Mouse (Mus musculus): ENCODE measurements around the gene Ttc1. TPM values are rescaled to one million over a fixed set of nuclear protein-coding genes. Genes with fewer than 3 reads are reported as not detected.
A peak's percentile ranks its signal among the peaks of the same experiment; 100 is the strongest.

Gene Ttc1
- polyA plus RNA-seq, 1 experiment from 2014 or later, result 53.7 TPM

GRCm38 (mm10) chr11:43770110-43770509 lies 22.3 kb upstream of the Ttc1 start:
- ATAC-seq, result no peak
- Histone ChIP-seq H3K27ac (ENCODE audit: low read length) (no peak overlapping the region), H3K4me2 (ENCODE audit: low read depth, low read length) (no peak overlapping the region), H3K4me3 (ENCODE audit: low read length) (no peak overlapping the region), H3K9me3 (ENCODE audit: control insufficient read depth, low read length) (no peaks in the 10 kb centered on the region), H3K9ac (ENCODE audit: low read depth, low read length) (no peak overlapping the region), H3K4me1 (ENCODE audit: control insufficient read depth, insufficient read depth, low read length) (no peaks in the 10 kb centered on the region), H3K36me3 (ENCODE audit: control insufficient read depth, insufficient read depth, low read length) (no peaks in the 10 kb centered on the region), H3K27me3 (replicated peaks; ENCODE audit: control insufficient read depth, insufficient read depth, low read length) (peaks cover 4% of the 10 kb centered on the region; the same call in 1 of the 2 replicates)
- WGBS, result 78% methylated on average over 4 of the region's 4 CpGs

- H3K9ac ChIP-seq (ENCODE audit: low read depth, low read length), result no peak overlapping the region
- no peak for ATAC-seq
- H3K4me2 ChIP-seq (ENCODE audit: low read depth, low read length), result no peak overlapping the region
- H3K27ac ChIP-seq (ENCODE audit: low read length), result no peak overlapping the region
- H3K4me1 ChIP-seq (ENCODE audit: control insufficient read depth, insufficient read depth, low read length), result no peaks in the 10 kb centered on the region
- 60% methylated on average over 11 of the region's 11 CpGs for WGBS
- no peaks in the 10 kb centered on the region for H3K9me3 ChIP-seq (ENCODE audit: control insufficient read depth, low read length)
- H3K36me3 ChIP-seq (ENCODE audit: control insufficient read depth, insufficient read depth, low read length), result no peaks in the 10 kb centered on the region
- H3K27me3 ChIP-seq (replicated peaks; ENCODE audit: control insufficient read depth, insufficient read depth, low read length), result peaks cover 4% of the 10 kb centered on the region; the same call in 1 of the 2 replicates
- H3K4me3 ChIP-seq (ENCODE audit: low read length), result no peak overlapping the region
These were observed 19.9 kb upstream of the Ttc1 start for GRCm38 (mm10) chr11:43767749-43768148.

GRCm38 (mm10) chr11:43766922-43767648 lies 19.3 kb upstream of the Ttc1 start:
- no peaks in the 10 kb centered on the region for H3K9me3 ChIP-seq (ENCODE audit: control insufficient read depth, low read length)
- H3K4me1 ChIP-seq (ENCODE audit: control insufficient read depth, insufficient read depth, low read length), result no peaks in the 10 kb centered on the region
- H3K27ac ChIP-seq (ENCODE audit: low read length), result no peak overlapping the region
- 6% methylated on average over 37 of the region's 37 CpGs for WGBS
- H3K27me3 ChIP-seq (replicated peaks; ENCODE audit: control insufficient read depth, insufficient read depth, low read length), result peaks cover 4% of the 10 kb centered on the region; the same call in 1 of the 2 replicates
- no peaks in the 10 kb centered on the region for H3K36me3 ChIP-seq (ENCODE audit: control insufficient read depth, insufficient read depth, low read length)
- 0 out of 2 replicates have a peak overlapping the region, but pooled peaks have one; percentile 51 for H3K9ac ChIP-seq (ENCODE audit: low read depth, low read length)
- peak; percentile 90 for ATAC-seq
- peak overlapping the region; percentile 56 for H3K4me3 ChIP-seq (ENCODE audit: low read length)
- H3K4me2 ChIP-seq (ENCODE audit: low read depth, low read length), result peak overlapping the region; percentile 90

DNA sequence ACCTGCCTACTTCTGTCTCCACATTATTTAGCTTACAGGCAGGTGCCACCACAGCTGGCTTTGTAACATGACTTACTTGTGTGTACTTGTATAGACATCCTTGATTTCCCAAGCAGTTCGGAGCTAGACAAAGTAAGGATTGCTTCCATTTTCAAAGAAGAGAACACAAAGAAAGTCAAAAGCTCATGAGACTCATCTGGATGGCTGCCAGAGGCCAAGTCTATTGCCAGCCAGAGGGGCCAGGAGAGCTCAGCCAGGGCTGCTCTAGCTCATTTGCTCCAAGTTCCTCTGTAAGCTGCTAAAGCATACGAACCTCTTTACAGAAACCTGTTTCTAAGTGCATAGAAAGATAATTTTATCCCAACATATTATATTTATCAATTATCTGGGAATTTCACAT lies 10.6 kb upstream of the Ttc1 start:
- H3K4me1 ChIP-seq (ENCODE audit: control insufficient read depth, insufficient read depth, low read length), result no peaks in the 10 kb centered on the region
- H3K36me3 ChIP-seq (ENCODE audit: control insufficient read depth, insufficient read depth, low read length), result no peaks in the 10 kb centered on the region
- H3K9ac ChIP-seq (ENCODE audit: low read depth, low read length), result no peak overlapping the region
- H3K27ac ChIP-seq (ENCODE audit: low read length), result no peak overlapping the region
- ATAC-seq, result no peak
- no peak overlapping the region for H3K4me3 ChIP-seq (ENCODE audit: low read length)
- WGBS, result 74% methylated on average over 2 of the region's 2 CpGs
- no peak overlapping the region for H3K4me2 ChIP-seq (ENCODE audit: low read depth, low read length)
- H3K27me3 ChIP-seq (replicated peaks; ENCODE audit: control insufficient read depth, insufficient read depth, low read length), result no peaks in the 10 kb centered on the region
- H3K9me3 ChIP-seq (ENCODE audit: control insufficient read depth, low read length), result no peaks in the 10 kb centered on the region

DNA sequence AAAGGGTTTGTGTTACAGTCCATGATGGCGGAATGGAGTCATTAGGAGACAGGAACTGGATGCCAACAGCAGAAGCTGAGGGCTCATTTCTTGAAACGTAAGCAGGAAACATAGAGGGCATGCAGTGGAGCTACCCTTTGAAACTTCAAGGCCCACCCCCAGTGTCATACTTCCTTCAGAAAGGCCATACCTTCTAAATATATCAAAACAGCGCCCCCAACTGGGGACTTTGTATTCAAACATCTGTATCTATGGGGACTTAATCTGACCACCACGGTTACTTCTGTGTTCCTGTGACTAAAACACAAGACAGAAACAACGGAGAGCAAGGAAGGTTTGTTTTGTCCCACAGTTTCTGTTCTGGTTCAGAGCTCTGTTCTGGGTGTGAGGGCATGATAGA lies 7.6 kb upstream of the Ttc1 start:
- 64% methylated on average over 5 of the region's 5 CpGs for WGBS

DNA sequence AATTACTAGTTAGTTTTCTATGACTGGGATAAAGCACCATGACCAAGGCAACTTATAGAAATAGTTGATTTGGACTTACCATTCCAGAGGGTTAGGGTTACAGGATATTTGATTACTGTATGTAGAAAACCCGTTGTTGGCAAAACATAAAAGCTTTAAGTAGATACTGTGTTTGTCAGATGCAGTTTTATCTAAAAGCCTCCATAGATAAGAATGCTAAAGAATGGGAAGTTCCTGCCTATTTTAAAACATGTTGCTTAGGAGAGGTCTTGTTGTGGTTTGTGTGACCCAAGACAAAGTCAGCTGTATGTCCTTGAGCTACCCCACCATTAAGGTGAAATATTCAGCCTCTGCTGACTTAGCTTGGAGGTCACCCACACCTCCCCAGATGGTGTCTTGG lies 6.8 kb upstream of the Ttc1 start:
- Histone ChIP-seq H3K9ac (ENCODE audit: low read depth, low read length) (no peak overlapping the region), H3K4me3 (ENCODE audit: low read length) (no peak overlapping the region), H3K4me1 (ENCODE audit: control insufficient read depth, insufficient read depth, low read length) (no peaks in the 10 kb centered on the region), H3K9me3 (ENCODE audit: control insufficient read depth, low read length) (no peaks in the 10 kb centered on the region), H3K27ac (ENCODE audit: low read length) (no peak overlapping the region), H3K27me3 (replicated peaks; ENCODE audit: control insufficient read depth, insufficient read depth, low read length) (no peaks in the 10 kb centered on the region), H3K36me3 (ENCODE audit: control insufficient read depth, insufficient read depth, low read length) (no peaks in the 10 kb centered on the region), H3K4me2 (ENCODE audit: low read depth, low read length) (no peak overlapping the region)
- no peak for ATAC-seq
- 70% methylated on average over 1 of the region's 1 CpGs for WGBS

More for the DNA sequence above, 7.6 kb upstream of the Ttc1 start:
- Histone ChIP-seq H3K4me1 (ENCODE audit: control insufficient read depth, insufficient read depth, low read length) (no peaks in the 10 kb centered on the region), H3K4me2 (ENCODE audit: low read depth, low read length) (no peak overlapping the region), H3K36me3 (ENCODE audit: control insufficient read depth, insufficient read depth, low read length) (no peaks in the 10 kb centered on the region), H3K27ac (ENCODE audit: low read length) (no peak overlapping the region), H3K4me3 (ENCODE audit: low read length) (no peak overlapping the region), H3K27me3 (replicated peaks; ENCODE audit: control insufficient read depth, insufficient read depth, low read length) (no peaks in the 10 kb centered on the region), H3K9me3 (ENCODE audit: control insufficient read depth, low read length) (no peaks in the 10 kb centered on the region), H3K9ac (ENCODE audit: low read depth, low read length) (no peak overlapping the region)
- ATAC-seq, result no peak

- no peaks in the 10 kb centered on the region for H3K9me3 ChIP-seq (ENCODE audit: control insufficient read depth, low read length)
- ATAC-seq, result no peak
- no peak overlapping the region for H3K4me2 ChIP-seq (ENCODE audit: low read depth, low read length)
- H3K4me1 ChIP-seq (ENCODE audit: control insufficient read depth, insufficient read depth, low read length), result no peaks in the 10 kb centered on the region
- no peak overlapping the region for H3K4me3 ChIP-seq (ENCODE audit: low read length)
- no peaks in the 10 kb centered on the region for H3K27me3 ChIP-seq (replicated peaks; ENCODE audit: control insufficient read depth, insufficient read depth, low read length)
- WGBS, result 70% methylated on average over 2 of the region's 2 CpGs
- no peak overlapping the region for H3K9ac ChIP-seq (ENCODE audit: low read depth, low read length)
- H3K36me3 ChIP-seq (ENCODE audit: control insufficient read depth, insufficient read depth, low read length), result no peaks in the 10 kb centered on the region
- H3K27ac ChIP-seq (ENCODE audit: low read length), result no peak overlapping the region
These were observed 3.7 kb upstream of the Ttc1 start for GRCm38 (mm10) chr11:43751542-43751941.

DNA sequence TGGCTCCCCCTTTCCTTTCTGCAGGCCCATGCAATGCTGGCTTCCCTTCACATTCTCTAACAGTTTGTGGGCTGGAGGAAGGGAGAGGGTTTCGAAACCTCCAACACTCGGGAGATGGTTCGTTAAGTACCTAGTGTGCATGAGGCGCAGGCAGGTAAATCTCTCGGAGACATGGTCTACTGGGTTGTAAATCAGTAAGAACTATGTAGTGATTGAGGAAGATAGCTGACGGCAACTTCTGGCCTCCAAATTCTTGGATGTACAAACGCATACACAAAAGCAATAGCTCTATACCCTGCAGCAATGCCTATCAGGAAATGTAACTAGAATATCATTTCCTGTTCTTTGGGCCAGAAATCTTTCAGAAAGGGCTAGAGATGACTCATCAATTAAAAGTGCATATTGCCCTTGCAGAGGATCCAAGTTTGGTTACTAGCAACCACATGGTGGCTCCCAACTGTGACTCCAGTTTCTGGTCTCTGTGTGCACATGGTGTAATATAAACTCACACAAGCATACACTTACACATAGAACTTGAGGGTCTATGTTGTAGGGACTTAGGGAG lies 19.0 kb downstream of the Ttc1 start:
- 83% methylated on average over 7 of the region's 7 CpGs for WGBS
- H3K27ac ChIP-seq (ENCODE audit: low read length), result no peak overlapping the region

GRCm38 (mm10) chr11:43727796-43728195 lies 20.0 kb downstream of the Ttc1 start:
- no peak for ATAC-seq
- no peaks in the 10 kb centered on the region for H3K27me3 ChIP-seq (replicated peaks; ENCODE audit: control insufficient read depth, insufficient read depth, low read length)
- WGBS, result 60% methylated on average over 7 of the region's 7 CpGs

More for the DNA sequence above, 19.0 kb downstream of the Ttc1 start:
- peaks cover 2% of the 10 kb centered on the region; the same call in 1 of the 2 replicates for H3K36me3 ChIP-seq (ENCODE audit: control insufficient read depth, insufficient read depth, low read length)
- H3K27me3 ChIP-seq (replicated peaks; ENCODE audit: control insufficient read depth, insufficient read depth, low read length), result no peaks in the 10 kb centered on the region
- H3K9me3 ChIP-seq (ENCODE audit: control insufficient read depth, low read length), result no peaks in the 10 kb centered on the region
- no peak overlapping the region for H3K4me3 ChIP-seq (ENCODE audit: low read length)
- no peak overlapping the region for H3K9ac ChIP-seq (ENCODE audit: low read depth, low read length)
- no peaks in the 10 kb centered on the region for H3K4me1 ChIP-seq (ENCODE audit: control insufficient read depth, insufficient read depth, low read length)
- ATAC-seq, result no peak
- H3K4me2 ChIP-seq (ENCODE audit: low read depth, low read length), result no peak overlapping the region

More at GRCm38 (mm10) chr11:43727796-43728195, 20.0 kb downstream of the Ttc1 start:
- Histone ChIP-seq H3K36me3 (ENCODE audit: control insufficient read depth, insufficient read depth, low read length) (no peaks in the 10 kb centered on the region), H3K9ac (ENCODE audit: low read depth, low read length) (no peak overlapping the region), H3K4me1 (ENCODE audit: control insufficient read depth, insufficient read depth, low read length) (no peaks in the 10 kb centered on the region), H3K4me3 (ENCODE audit: low read length) (no peak overlapping the region), H3K9me3 (ENCODE audit: control insufficient read depth, low read length) (no peaks in the 10 kb centered on the region), H3K4me2 (ENCODE audit: low read depth, low read length) (no peak overlapping the region), H3K27ac (ENCODE audit: low read length) (no peak overlapping the region)

All from intestine, embryonic 16.5 days (tissue).